Mouse (Mus musculus) MEL (cell line): Measurements from ENCODE around the gene Dnah14.

ENCODE experiments used
- BHLHE40 ChIP-seq: IDR thresholded peaks from 2 replicates; pipeline ENCODE4 v1.6.1; 2012; ENCODE audit warnings: low read depth, mild to moderate bottlenecking, inconsistent platforms, low read length, improper control_type of control experiment, borderline replicate concordance
- CTCF ChIP-seq, 3 experiments: IDR thresholded peaks in 2 of 3; conservative IDR thresholded peaks in 1 of 3; 2 replicates each; pipeline ENCODE4 v1.5.1; 2011 to 2012; ENCODE audit warnings: low read length in 3 of 3, low read depth in 2 of 3, mild to moderate bottlenecking in 2 of 3, improper control_type of control experiment in 1 of 3, inconsistent platforms in 1 of 3, mixed read lengths in 1 of 3, moderate library complexity in 1 of 3; ENCODE audit not compliant: control insufficient read depth in 1 of 3, insufficient read depth in 1 of 3, poor library complexity in 1 of 3, severe bottlenecking in 1 of 3
- E2F4 ChIP-seq: IDR thresholded peaks from 2 replicates; pipeline ENCODE4 v1.6.1; 2011; ENCODE audit warnings: low read depth, low read length, improper control_type of control experiment, borderline replicate concordance
- EP300 ChIP-seq, 2 experiments: IDR thresholded peaks; 2 replicates each; pipeline ENCODE4 v1.6.1; 2011; ENCODE audit warnings: improper control_type of control experiment in 2 of 2, low read length in 2 of 2, low read depth in 1 of 2, mild to moderate bottlenecking in 1 of 2
- GATA1 ChIP-seq: IDR thresholded peaks from 2 replicates; pipeline ENCODE4 v1.6.1; 2011; ENCODE audit warnings: low read depth, low read length, improper control_type of control experiment
- HCFC1 ChIP-seq: IDR thresholded peaks from 2 replicates; pipeline ENCODE4 v1.6.1; 2012; ENCODE audit warnings: low read depth, mild to moderate bottlenecking, inconsistent platforms, low read length, improper control_type of control experiment, moderate library complexity
- JUND ChIP-seq: IDR thresholded peaks from 2 replicates; pipeline ENCODE4 v1.6.1; 2011; ENCODE audit warnings: low read depth, mild to moderate bottlenecking, improper control_type of control experiment, low read length
- MXI1 ChIP-seq: IDR thresholded peaks from 2 replicates; pipeline ENCODE4 v1.6.1; 2011; ENCODE audit warnings: mild to moderate bottlenecking, low read depth, low read length, improper control_type of control experiment
- NELFE ChIP-seq: IDR thresholded peaks from 2 replicates; pipeline ENCODE4 v1.6.1; 2011; ENCODE audit warnings: low read depth, low read length, improper control_type of control experiment
- POLR2A ChIP-seq, 2 experiments: IDR thresholded peaks; 2 replicates each; pipeline ENCODE4 v1.6.1; 2011 to 2012; ENCODE audit warnings: low read length in 2 of 2, mild to moderate bottlenecking in 2 of 2, control low read depth in 1 of 2, improper control_type of control experiment in 1 of 2, low read depth in 1 of 2, moderate library complexity in 1 of 2; ENCODE audit not compliant: control insufficient read depth in 1 of 2, insufficient read depth in 1 of 2, poor library complexity in 1 of 2
- RCOR1 ChIP-seq: IDR thresholded peaks from 2 replicates; pipeline ENCODE4 v1.6.1; 2012; ENCODE audit warnings: low read depth, mild to moderate bottlenecking, inconsistent platforms, low read length, improper control_type of control experiment
- TAL1 ChIP-seq: IDR thresholded peaks from 2 replicates; pipeline ENCODE4 v1.6.1; 2012; ENCODE audit warnings: mild to moderate bottlenecking, inconsistent platforms, low read length, moderate library complexity, mixed read lengths
- TBP ChIP-seq: IDR thresholded peaks from 2 replicates; pipeline ENCODE4 v1.8.0; 2011; ENCODE audit warnings: low read depth, low read length, improper control_type of control experiment

GRCm38 (mm10) chr1:181537627-181538525, 38.5 kb upstream of the Dnah14 start:
- no peak for TF ChIP-seq E2F4
- TF ChIP-seq MXI1 = no peak
- no peak for TF ChIP-seq CTCF (IDR thresholded peaks at IDR 0.05 in 2 of 3, conservative IDR thresholded peaks at IDR 0.05 in 1 of 3; ENCODE audit: control insufficient read depth in 1 of 3, insufficient read depth in 1 of 3, low read depth in 2 of 3, low read length in 3 of 3, poor library complexity in 1 of 3, severe bottlenecking in 1 of 3)
- no peak for TF ChIP-seq POLR2A (IDR thresholded peaks at IDR 0.05; ENCODE audit: control insufficient read depth in 1 of 2, insufficient read depth in 1 of 2, low read depth in 1 of 2, low read length in 2 of 2, poor library complexity in 1 of 2)
- TF ChIP-seq HCFC1 = no peak
- TF ChIP-seq TBP = no peak
- no peak for TF ChIP-seq BHLHE40
- TF ChIP-seq GATA1 = peak; percentile 92
- TF ChIP-seq EP300 (IDR thresholded peaks at IDR 0.05; ENCODE audit: low read depth in 1 of 2, low read length in 2 of 2) = peak; percentile 87 to 94
- no peak for TF ChIP-seq NELFE
- peak; percentile 58 for TF ChIP-seq RCOR1
- no peak for TF ChIP-seq JUND
- TF ChIP-seq TAL1 = peak; percentile 75
